Mouse (Mus musculus) myocyte (in vitro differentiated cells): Measurements from ENCODE around the gene Kpna6.

Source experiments
- CEBPB ChIP-seq: IDR thresholded peaks from 2 replicates; pipeline ENCODE4 v1.6.1; 2011; ENCODE audit warnings: mild to moderate bottlenecking, moderate library complexity; ENCODE audit not compliant: poor library complexity, insufficient read depth, severe bottlenecking
- E2F4 ChIP-seq: IDR thresholded peaks from one replicate; pipeline ENCODE4 v1.6.1; 2011; ENCODE audit warnings: mild to moderate bottlenecking, control low read depth, moderate library complexity; ENCODE audit not compliant: insufficient read depth
- MAX ChIP-seq: IDR thresholded peaks from one replicate; pipeline ENCODE4 v1.6.1; 2011; ENCODE audit warnings: low read depth, mild to moderate bottlenecking, control low read depth
- MYOD1 ChIP-seq, 3 experiments: IDR thresholded peaks; one replicate each; pipeline ENCODE4 v1.6.1; 2011; ENCODE audit warnings: control low read depth in 2 of 3, low read depth in 2 of 3, mild to moderate bottlenecking in 2 of 3, moderate library complexity in 1 of 3; ENCODE audit not compliant: insufficient read length in 2 of 3, control insufficient read depth in 1 of 3
- POLR2A ChIP-seq: IDR thresholded peaks from one replicate; pipeline ENCODE4 v1.6.1; 2011; ENCODE audit warnings: low read depth, mild to moderate bottlenecking, control low read depth, moderate library complexity; ENCODE audit not compliant: insufficient read length
- POLR2AphosphoS2 ChIP-seq: IDR thresholded peaks from one replicate; pipeline ENCODE4 v1.6.1; 2011; ENCODE audit warnings: low read depth, control low read depth; ENCODE audit not compliant: insufficient read length
- REST ChIP-seq: IDR thresholded peaks from one replicate; pipeline ENCODE4 v1.6.1; 2011; ENCODE audit warnings: mild to moderate bottlenecking, control low read depth, moderate library complexity; ENCODE audit not compliant: insufficient read depth, insufficient read length
- SRF ChIP-seq: IDR thresholded peaks from one replicate; pipeline ENCODE4 v1.6.1; 2011; ENCODE audit warnings: low read depth; ENCODE audit not compliant: control insufficient read depth, insufficient read length
- TCF12 ChIP-seq: IDR thresholded peaks from one replicate; pipeline ENCODE4 v1.6.1; 2011; ENCODE audit warnings: mild to moderate bottlenecking, control low read depth; ENCODE audit not compliant: poor library complexity, insufficient read depth, severe bottlenecking

DNA sequence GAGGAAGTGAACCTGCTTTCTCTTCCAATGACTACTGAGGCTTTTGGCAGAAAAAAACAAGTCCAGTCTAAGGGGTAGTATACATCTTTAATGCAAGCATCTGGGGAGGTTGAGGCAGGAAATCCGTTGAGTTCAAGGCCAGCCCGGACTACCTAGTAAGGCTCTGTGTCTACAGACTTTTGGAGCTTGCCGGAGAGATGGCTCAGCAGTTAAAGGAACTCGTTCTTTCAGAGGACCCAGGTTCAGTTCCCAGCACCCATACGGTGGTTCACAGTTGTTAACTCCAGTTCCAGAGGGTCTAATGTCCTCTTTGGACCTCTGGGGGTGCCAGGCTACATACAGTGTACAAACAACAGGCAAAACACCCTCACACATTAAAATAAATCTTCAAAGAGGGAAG, 54.5 kb downstream of the Kpna6 start:
- TF ChIP-seq POLR2A = no peak
- TF ChIP-seq REST = no peak
- no peak for TF ChIP-seq E2F4
- TF ChIP-seq MAX = no peak
- no peak for TF ChIP-seq POLR2AphosphoS2
- no peak for TF ChIP-seq CEBPB
- TF ChIP-seq SRF = no peak
- no peak for TF ChIP-seq MYOD1 (IDR thresholded peaks at IDR 0.05; ENCODE audit: control insufficient read depth in 1 of 3, insufficient read length in 2 of 3, low read depth in 2 of 3)
- no peak for TF ChIP-seq TCF12
